Mouse (Mus musculus) megakaryocyte, embryonic 14.5 days (primary cell): Measurements from ENCODE around the gene Cd99l2. TPM values are rescaled to one million over a fixed set of nuclear protein-coding genes. Genes with fewer than 3 reads are reported as not detected.

Experiments
- H3K27me3 ChIP-seq: replicated peaks from 2 replicates; pipeline ENCODE3; 2012; ENCODE audit warnings: inconsistent platforms
- H3K36me3 ChIP-seq: replicated peaks from 2 replicates; pipeline ENCODE3; 2012; ENCODE audit warnings: low read length, inconsistent platforms, mixed read lengths
- H3K4me1 ChIP-seq: 2 replicates; pipeline ENCODE4 v1.6.1; 2012; ENCODE audit warnings: inconsistent platforms
- H3K4me3 ChIP-seq: replicated peaks from 2 replicates; pipeline ENCODE3; 2012; ENCODE audit warnings: moderate library complexity, mild to moderate bottlenecking, inconsistent platforms
- H3K9me3 ChIP-seq: 2 replicates; pipeline ENCODE4 v1.6.1; 2012; ENCODE audit warnings: inconsistent platforms
- FLI1 ChIP-seq: IDR thresholded peaks from 2 replicates; pipeline ENCODE4 v1.6.1; 2012; ENCODE audit warnings: low read length, inconsistent platforms, mixed read lengths
- GATA1 ChIP-seq: IDR thresholded peaks from 3 replicates; pipeline ENCODE4 v1.6.1; 2012; ENCODE audit warnings: mixed read lengths, low read length, inconsistent platforms, borderline replicate concordance
- polyA plus RNA-seq: library from polyadenylated mRNA; stranded (reverse); fragments of >175 nt; gene quantifications from 2 replicates; pipeline ENCODE4 v1.2.3, GENCODE M21; 2012; ENCODE audit warnings: low replicate concordance; ENCODE audit not compliant: insufficient read depth

Gene Cd99l2
- polyA plus RNA-seq, 1 experiment, result 2.2 TPM

DNA sequence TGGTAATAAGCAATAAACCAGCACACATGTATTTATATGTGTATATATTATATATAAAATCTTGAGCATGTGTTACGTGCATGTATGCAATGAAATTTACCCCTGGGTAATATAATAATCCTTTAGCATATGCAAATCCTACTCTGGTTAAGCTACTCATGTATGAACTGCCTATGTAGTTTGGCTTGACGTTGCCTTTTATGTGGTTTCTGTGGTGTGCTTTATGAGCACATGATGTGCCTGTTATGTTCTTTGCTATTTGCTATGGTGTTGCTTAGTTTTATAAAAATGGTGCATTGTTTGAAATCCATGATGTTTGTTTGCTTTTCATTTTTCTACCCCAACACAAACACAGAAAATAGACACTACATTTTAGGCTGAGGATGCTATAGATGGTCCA lies 114.2 kb downstream of the Cd99l2 start:
- TF ChIP-seq GATA1 (no peak), FLI1 (no peak)
- Histone ChIP-seq H3K36me3 (peaks cover 34% of the 10 kb centered on the region), H3K4me1 (no peaks in the 10 kb centered on the region; the same call in 1 of the 2 replicates), H3K9me3 (no peaks in the 10 kb centered on the region), H3K4me3 (no peak overlapping the region), H3K27me3 (peaks cover 4% of the 10 kb centered on the region)

DNA sequence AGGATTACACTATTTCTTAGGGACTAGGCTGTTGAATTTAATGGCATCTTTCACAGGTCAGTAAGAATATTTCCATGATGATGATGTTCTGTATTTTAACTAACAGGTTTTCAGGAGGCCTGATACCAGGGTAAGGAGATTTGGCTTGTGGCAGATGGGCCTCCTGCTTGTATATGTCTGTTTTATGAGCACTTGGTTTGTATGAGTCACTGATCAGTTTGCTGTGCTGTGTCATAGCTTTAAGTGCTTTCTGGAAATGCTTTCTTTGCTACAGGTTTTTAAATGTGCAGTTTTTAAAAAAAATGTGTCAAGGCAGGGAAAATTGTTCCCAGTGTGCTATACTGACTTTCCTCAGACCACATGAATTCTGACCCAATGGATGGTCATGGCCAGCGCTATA lies 115.9 kb downstream of the Cd99l2 start:
- Histone ChIP-seq H3K4me3 (no peak overlapping the region), H3K9me3 (no peaks in the 10 kb centered on the region), H3K27me3 (peaks cover 4% of the 10 kb centered on the region), H3K36me3 (peaks cover 28% of the 10 kb centered on the region), H3K4me1 (no peaks in the 10 kb centered on the region; the same call in 1 of the 2 replicates)
- no peak for TF ChIP-seq FLI1
- TF ChIP-seq GATA1, result no peak

Other genes starting within 250 kb of the Cd99l2 start
- gene Mtmr1, start 128.1 kb downstream of the Cd99l2 start, polyA plus RNA-seq, result 2.4 and 2.6 TPM in 2 replicates
- gene Hmgb3, start 63.1 kb upstream of the Cd99l2 start, polyA plus RNA-seq, result 51.6 and 56.8 TPM in 2 replicates
- not detected in 2 replicates for gene Gpr50, start 170.8 kb upstream of the Cd99l2 start, polyA plus RNA-seq